Mouse (Mus musculus): ENCODE data around the gene Edrf1. TPM values are rescaled to one million over a fixed set of nuclear protein-coding genes. Genes with fewer than 3 reads are reported as not detected.

Gene Edrf1
- total and polyA plus RNA-seq, 3 experiments = 10.0 to 20.6 (median 19.3) TPM

- in situ Hi-C loops (cut with MboI; ENCODE audit: low pct_ligation_motif_present, low pct_unique_long_range_greater_than_20kb, low sequenced_read_pairs) = no loop called here
- H3K36me3 ChIP-seq (replicated peaks in 1 of 2; ENCODE audit: control insufficient read depth in 1 of 2, insufficient read depth in 1 of 2, low read length in 1 of 2) = peaks cover 5 to 52% of the 10 kb centered on the region in 2 experiments
- no peaks in the 10 kb centered on the region for H3K4me1 ChIP-seq (ENCODE audit: control insufficient read depth in 1 of 2, insufficient read depth in 2 of 2)
- H3K79me2 ChIP-seq (replicated peaks; ENCODE audit: control insufficient read depth, extremely low read depth, insufficient read depth, poor library complexity, severe bottlenecking) = no peaks in the 10 kb centered on the region
- dilution Hi-C loops (cut with MboI; ENCODE audit: extremely low pct_ligation_motif_present, extremely low pct_unique_long_range_greater_than_20kb, low sequenced_read_pairs) = no loop called here
- no peak overlapping the region for H3K4me3 ChIP-seq (replicated peaks in 1 of 3; ENCODE audit: low read depth in 2 of 3, low read length in 2 of 3, poor library complexity in 1 of 3)
- no peak overlapping the region for H3K27ac ChIP-seq (ENCODE audit: insufficient read depth, low read depth)
- no peak overlapping the region for H3K4me2 ChIP-seq (ENCODE audit: insufficient read depth, low read depth, poor library complexity, severe bottlenecking)
- TF ChIP-seq ZNF384 (IDR thresholded peaks at IDR 0.05; ENCODE audit: low read depth, low read length) (no peak), MAFK (IDR thresholded peaks at IDR 0.05; ENCODE audit: insufficient replicate concordance, low read length) (no peak), POLR2A (IDR thresholded peaks at IDR 0.05; ENCODE audit: low read depth, low read length) (no peak), SIN3A (IDR thresholded peaks at IDR 0.05; ENCODE audit: low read length) (no peak), ZMIZ1 (IDR thresholded peaks at IDR 0.05; ENCODE audit: low read depth, low read length) (no peak), TCF12 (IDR thresholded peaks at IDR 0.05; ENCODE audit: low read depth, low read length) (no peak), BHLHE40 (IDR thresholded peaks at IDR 0.05; ENCODE audit: low read depth, low read length) (no peak), NRF1 (IDR thresholded peaks at IDR 0.05; ENCODE audit: low read depth, low read length) (no peak), ETS1 (conservative IDR thresholded peaks at IDR 0.05; ENCODE audit: low read depth, low read length) (no peak)
- no peak for DNase-seq (ENCODE audit: extremely low read depth)
- H3K27me3 ChIP-seq (replicated peaks) = no peaks in the 10 kb centered on the region
- no peaks in the 10 kb centered on the region for H3K9me3 ChIP-seq (replicated peaks; ENCODE audit: low read length)
- H3K9ac ChIP-seq (ENCODE audit: insufficient read depth, low read depth) = no peak overlapping the region
Measured at GRCm38 (mm10) chr7:133702333-133702732, 65.0 kb downstream of the Edrf1 start.

GRCm38 (mm10) chr7:133703906-133704305 lies 66.6 kb downstream of the Edrf1 start:
- peaks cover 3% of the 10 kb centered on the region for H3K9me3 ChIP-seq (replicated peaks; ENCODE audit: low read length)
- in situ Hi-C loops (cut with MboI; ENCODE audit: low pct_ligation_motif_present, low pct_unique_long_range_greater_than_20kb, low sequenced_read_pairs) = no loop called here
- peaks cover 3% of the 10 kb centered on the region; the same call in 1 of the 2 replicates for H3K79me2 ChIP-seq (replicated peaks; ENCODE audit: control insufficient read depth, extremely low read depth, insufficient read depth, poor library complexity, severe bottlenecking)
- TF ChIP-seq POLR2A (IDR thresholded peaks at IDR 0.05; ENCODE audit: low read depth, low read length) (no peak), ZNF384 (IDR thresholded peaks at IDR 0.05; ENCODE audit: low read depth, low read length) (no peak), USF2 (conservative IDR thresholded peaks at IDR 0.05; ENCODE audit: low read depth, low read length) (no peak), SMC3 (IDR thresholded peaks at IDR 0.05; ENCODE audit: low read depth, low read length) (no peak), TCF12 (IDR thresholded peaks at IDR 0.05; ENCODE audit: low read depth, low read length) (no peak), ELF1 (IDR thresholded peaks at IDR 0.05; ENCODE audit: low read depth, low read length) (no peak), HCFC1 (IDR thresholded peaks at IDR 0.05; ENCODE audit: low read depth, low read length) (no peak), JUND (conservative IDR thresholded peaks at IDR 0.05; ENCODE audit: low read depth, low read length) (no peak), ZMIZ1 (IDR thresholded peaks at IDR 0.05; ENCODE audit: low read depth, low read length) (no peak)
- no peak overlapping the region for H3K9ac ChIP-seq (ENCODE audit: insufficient read depth, low read depth)
- no peaks in the 10 kb centered on the region for H3K27me3 ChIP-seq (replicated peaks)
- dilution Hi-C loops (cut with MboI; ENCODE audit: extremely low pct_ligation_motif_present, extremely low pct_unique_long_range_greater_than_20kb, low sequenced_read_pairs) = no loop called here
- H3K4me1 ChIP-seq (ENCODE audit: control insufficient read depth in 1 of 2, insufficient read depth in 2 of 2) = peaks cover 0 to 4% of the 10 kb centered on the region in 2 experiments; a peak in 1 of 4 replicates
- H3K36me3 ChIP-seq (replicated peaks in 1 of 2; ENCODE audit: control insufficient read depth in 1 of 2, insufficient read depth in 1 of 2, low read length in 1 of 2) = peaks cover 4 to 41% of the 10 kb centered on the region in 2 experiments
- H3K4me2 ChIP-seq (ENCODE audit: insufficient read depth, low read depth, poor library complexity, severe bottlenecking) = no peak overlapping the region
- no peak overlapping the region for H3K4me3 ChIP-seq (replicated peaks in 1 of 3; ENCODE audit: low read depth in 2 of 3, low read length in 2 of 3, poor library complexity in 1 of 3)
- H3K27ac ChIP-seq (ENCODE audit: insufficient read depth, low read depth) = no peak overlapping the region
- no peak for DNase-seq (ENCODE audit: extremely low read depth)
